ENCODE assay signal across 17 mouse cellular contexts in the genomic region with DNA sequence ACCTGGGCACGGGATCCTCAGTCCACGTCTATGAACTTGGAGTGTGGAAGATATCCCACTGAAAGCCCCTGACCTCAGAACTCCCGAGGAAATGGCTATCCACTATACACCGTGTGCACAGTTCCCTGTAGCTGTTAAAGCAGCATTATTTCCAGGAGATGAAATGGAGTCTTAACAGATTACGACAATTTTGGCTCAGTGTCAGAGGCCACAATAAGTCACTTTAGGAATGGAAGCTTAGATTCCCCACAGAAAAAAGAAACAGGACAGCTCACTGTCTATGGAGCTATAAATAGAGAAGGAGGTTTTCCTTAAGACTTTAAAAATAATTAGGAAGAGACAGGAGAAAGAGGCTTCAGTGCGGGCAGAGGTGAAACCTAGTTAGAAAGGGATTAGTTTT.
DNase-seq lines count a peak whose midpoint lies in the region; ATAC-seq and TF ChIP-seq lines count a peak whose summit lies in the region.
"Had no signal": no experiment of that assay in that cellular context is flagged by ENCODE, and none has a peak within 500 bp of the region (broad histone marks: within the 10 kb centered on the region; RNA-seq: fewer than 3 reads in every experiment).

No protein-coding gene starts in this region.

- H3K27ac ChIP-seq in heart, embryonic 13.5 days (replicated peaks), result 0 out of 2 replicates have a peak overlapping the region, but pooled peaks have one; percentile 29
- no peak overlapping the region for H3K27ac ChIP-seq in lung, embryonic 14.5 days (ENCODE audit: low read depth)
- peak overlapping the region; percentile 71; the same call in 1 of the 2 replicates for H3K27ac ChIP-seq in olfactory bulb, adult 2 months (ENCODE audit: insufficient read depth, low read depth, low read length)
- H3K27ac ChIP-seq: embryonic facial prominence, embryonic 12.5 days; hindbrain, embryonic 15.5 days; liver, embryonic 13.5 days; midbrain, embryonic 13.5 days had no signal

- no peak for ATAC-seq in heart, embryonic 13.5 days (ENCODE audit: extremely low read depth, insufficient number of reproducible peaks, low FRiP score, low TSS enrichment)
- ATAC-seq in lung, embryonic 14.5 days (ENCODE audit: insufficient read depth), result no peak
- ATAC-seq: midbrain, embryonic 13.5 days had no signal

- H3K4me3 ChIP-seq in heart, embryonic 13.5 days, result no peak overlapping the region
- no peak overlapping the region for H3K4me3 ChIP-seq in lung, embryonic 14.5 days (ENCODE audit: low read depth, low read length)
- no peak overlapping the region for H3K4me3 ChIP-seq in olfactory bulb, adult 2 months (ENCODE audit: insufficient read depth, low read depth, low read length)
- H3K4me3 ChIP-seq: embryonic facial prominence, embryonic 12.5 days; hindbrain, embryonic 15.5 days; liver, embryonic 13.5 days; midbrain, embryonic 13.5 days had no signal

- TF ChIP-seq CTCF in lung, embryonic 14.5 days (IDR thresholded peaks at IDR 0.05; ENCODE audit: low read depth), result no peak
- no peak for TF ChIP-seq CTCF in olfactory bulb, adult 2 months (IDR thresholded peaks at IDR 0.05; ENCODE audit: insufficient read depth, low read depth, low read length)

- H3K9ac ChIP-seq in heart, embryonic 13.5 days, result no peak overlapping the region
- H3K9ac ChIP-seq in lung, embryonic 14.5 days, result no peak overlapping the region
- H3K9ac ChIP-seq: embryonic facial prominence, embryonic 12.5 days; hindbrain, embryonic 15.5 days; liver, embryonic 13.5 days; midbrain, embryonic 13.5 days had no signal

- H3K4me1 ChIP-seq in heart, embryonic 13.5 days, result peaks cover 37% of the 10 kb centered on the region
- H3K4me1 ChIP-seq in lung, embryonic 14.5 days (ENCODE audit: insufficient read depth), result no peaks in the 10 kb centered on the region
- H3K4me1 ChIP-seq in olfactory bulb, adult 2 months (ENCODE audit: control insufficient read depth, insufficient read depth, low read length), result peaks cover 25% of the 10 kb centered on the region

- DNase-seq in heart, postnatal 14 days, result no peak
- DNase-seq in lung, embryonic 14.5 days, result peak; percentile 36
- no peak for DNase-seq in lung, adult 18-20 months
- peak; percentile 54 for DNase-seq in Muller cell, postnatal 12 days (ENCODE audit: inconsistent ontology term)
- DNase-seq in right cerebral cortex, postnatal 4 days, result no peak
- DNase-seq: cerebellum, adult 2 months; gastrocnemius, postnatal 10 days; kidney, adult 8-10 months; liver, embryonic 13.5 days; right cerebral cortex, adult 18-20 months; spleen, adult 18-20 months; thymus, adult 18-20 months had no signal

- H3K36me3 ChIP-seq in heart, embryonic 13.5 days, result no peaks in the 10 kb centered on the region
- H3K36me3 ChIP-seq in lung, embryonic 14.5 days (ENCODE audit: insufficient read depth), result no peaks in the 10 kb centered on the region
- H3K36me3 ChIP-seq: embryonic facial prominence, embryonic 12.5 days; hindbrain, embryonic 15.5 days; liver, embryonic 13.5 days; midbrain, embryonic 13.5 days had no signal

- 56% methylated on average over 6 of the region's 6 CpGs for WGBS in heart, embryonic 13.5 days
- WGBS in lung, embryonic 14.5 days, result 57% methylated on average over 6 of the region's 6 CpGs
- 39% methylated on average over 6 of the region's 6 CpGs for WGBS in olfactory bulb, adult 2 months

- H3K27me3 ChIP-seq in heart, embryonic 13.5 days (replicated peaks), result no peaks in the 10 kb centered on the region
- no peaks in the 10 kb centered on the region for H3K27me3 ChIP-seq in lung, embryonic 14.5 days (ENCODE audit: insufficient read depth, low read length)
- H3K27me3 ChIP-seq: embryonic facial prominence, embryonic 12.5 days; hindbrain, embryonic 15.5 days; liver, embryonic 13.5 days; midbrain, embryonic 13.5 days had no signal

- no peak for TF ChIP-seq POLR2A in olfactory bulb, adult 2 months (IDR thresholded peaks at IDR 0.05; ENCODE audit: insufficient read depth, low read depth, low read length)

- H3K4me2 ChIP-seq in heart, embryonic 13.5 days, result no peak overlapping the region
- no peak overlapping the region for H3K4me2 ChIP-seq in lung, embryonic 14.5 days
- H3K4me2 ChIP-seq: embryonic facial prominence, embryonic 12.5 days; hindbrain, embryonic 15.5 days; liver, embryonic 13.5 days; midbrain, embryonic 13.5 days had no signal

- no peaks in the 10 kb centered on the region for H3K9me3 ChIP-seq in heart, embryonic 13.5 days
- no peaks in the 10 kb centered on the region for H3K9me3 ChIP-seq in lung, embryonic 14.5 days (ENCODE audit: low read depth, low read length)
- H3K9me3 ChIP-seq: embryonic facial prominence, embryonic 12.5 days; hindbrain, embryonic 15.5 days; liver, embryonic 13.5 days; midbrain, embryonic 13.5 days had no signal

- intact Hi-C loops in heart, postnatal 14 days (cut with DNase I), result no loop called here

Comparison
In these comparisons a context has a peak if more than half of its experiments do, and no peak if none do; other contexts are left out.
1. DNase-seq: peak in lung, embryonic 14.5 days (single experiment) and Muller cell, postnatal 12 days (single experiment); none in heart, postnatal 14 days (0 of 2), lung, adult 18-20 months (0 of 2) and right cerebral cortex, postnatal 4 days (single experiment).